Mouse (Mus musculus) small intestine, adult 2 months (tissue): ENCODE results near the gene Ankrd50.

Experiments
- CTCF ChIP-seq: fragments of 200-500 bp; IDR thresholded peaks from 2 replicates; pipeline ENCODE4 v1.5.1; 2012; ENCODE audit warnings: low read depth, mild to moderate bottlenecking, control low read depth, inconsistent platforms, low read length, moderate library complexity, mixed read lengths; ENCODE audit not compliant: insufficient replicate concordance, insufficient read length; ENCODE audit errors: extremely low read depth
- POLR2A ChIP-seq: fragments of 200-500 bp; IDR thresholded peaks from 2 replicates; pipeline ENCODE4 v1.6.1; 2012; ENCODE audit warnings: low read depth, mild to moderate bottlenecking, control low read depth, inconsistent platforms, low read length, moderate library complexity

- TF ChIP-seq POLR2A = peak; percentile 81; the same call in 1 of the 2 replicates
- no peak for TF ChIP-seq CTCF
Observed at GRCm38 (mm10) chr3:38484191-38485106, at the start of gene Ankrd50.
